Mouse (Mus musculus) ES-Bruce4 (cell line): ENCODE results near the gene Sco2.

Source experiments
- CTCF ChIP-seq: IDR thresholded peaks from one replicate; pipeline ENCODE4 v1.8.1; 2011; ENCODE audit warnings: low read depth, low read length
- EP300 ChIP-seq: IDR thresholded peaks from 2 replicates; pipeline ENCODE4 v1.6.1; 2011; ENCODE audit warnings: low read depth, low read length; ENCODE audit not compliant: insufficient read depth
- POLR2A ChIP-seq: IDR thresholded peaks from one replicate; pipeline ENCODE4 v1.8.1; 2011; ENCODE audit warnings: low read length; ENCODE audit not compliant: insufficient read depth

DNA sequence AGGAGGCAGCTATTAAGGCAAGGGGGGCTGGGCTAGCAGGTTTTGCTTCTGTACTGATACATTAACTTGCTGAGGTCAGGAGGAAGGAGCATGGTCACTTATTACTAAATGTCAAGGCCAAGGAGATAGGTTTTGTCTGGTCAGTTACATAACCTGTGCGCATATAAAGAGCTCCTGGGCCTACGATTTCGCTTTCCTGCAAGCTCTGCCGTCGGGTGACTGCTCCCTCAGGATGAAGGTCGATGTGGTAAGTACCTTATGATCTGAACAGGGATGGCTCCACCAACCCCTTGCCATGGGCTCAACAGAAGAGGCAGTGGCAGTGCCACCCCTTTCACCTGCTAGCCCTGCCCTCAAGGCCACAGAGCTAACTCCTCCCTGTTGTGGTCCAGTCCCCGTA is 39.4 kb downstream of the Sco2 start, which contains the start of gene Miox:
- TF ChIP-seq EP300, result no peak
- no peak for TF ChIP-seq CTCF
- no peak for TF ChIP-seq POLR2A
